Mouse (Mus musculus): ENCODE data around the gene Mei1. TPM values are rescaled to one million over a fixed set of nuclear protein-coding genes. Genes with fewer than 3 reads are reported as not detected.

Gene Mei1
- total RNA-seq, 2 experiments from 2014 or later = not detected

DNA sequence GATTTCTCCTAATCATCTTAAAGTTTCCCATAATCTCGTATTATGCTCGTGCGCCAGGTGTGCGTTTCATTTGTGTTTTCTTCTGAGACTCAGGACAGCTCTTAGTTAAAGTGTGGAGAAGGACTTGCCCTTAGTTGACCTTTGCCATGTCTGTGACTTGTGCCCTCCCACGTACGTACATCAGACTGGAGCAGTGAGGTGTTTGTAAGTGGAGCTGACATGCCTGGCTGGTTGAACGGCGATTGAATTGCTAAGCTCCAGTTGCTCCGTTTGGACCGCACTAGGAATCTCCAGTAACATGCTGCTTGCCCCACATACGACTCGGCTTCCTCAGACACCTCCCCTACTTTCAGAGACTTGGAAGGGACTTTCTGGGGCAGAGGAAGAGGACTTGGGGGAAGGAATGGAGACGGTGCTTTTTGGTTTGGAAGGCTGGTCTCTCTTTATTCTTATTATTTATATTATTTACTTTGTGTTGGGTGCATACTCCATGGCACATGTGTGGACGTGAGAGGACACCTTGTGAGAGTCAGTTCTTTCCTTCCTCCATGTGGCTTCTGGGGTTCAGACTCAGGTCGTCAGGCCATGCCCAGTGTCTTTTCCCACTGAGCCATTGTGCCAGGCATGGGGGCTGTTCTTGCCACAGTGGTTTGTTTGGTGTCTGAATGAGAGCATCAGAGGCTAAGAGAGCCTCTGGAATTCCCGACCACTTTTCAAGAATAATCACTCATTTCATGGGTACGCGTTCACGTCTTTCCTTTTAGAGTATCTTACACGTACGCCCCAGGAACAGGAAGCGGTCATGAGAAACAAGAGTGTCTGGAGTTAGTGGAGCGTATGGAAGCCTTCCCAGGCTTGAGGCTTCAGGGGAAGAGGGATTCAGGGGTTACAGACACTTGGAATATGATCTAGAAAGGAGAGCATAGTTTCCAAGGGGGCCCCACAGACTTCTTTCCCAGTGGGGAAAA, 97.7 kb downstream of the Mei1 start:
- intact Hi-C loops (cut with DNase I) = loop anchor here (2.0 kb wide), 1 partner anchor 67 kb away; no protein-coding TSS in a partner anchor
- DNase-seq = no peak

DNA sequence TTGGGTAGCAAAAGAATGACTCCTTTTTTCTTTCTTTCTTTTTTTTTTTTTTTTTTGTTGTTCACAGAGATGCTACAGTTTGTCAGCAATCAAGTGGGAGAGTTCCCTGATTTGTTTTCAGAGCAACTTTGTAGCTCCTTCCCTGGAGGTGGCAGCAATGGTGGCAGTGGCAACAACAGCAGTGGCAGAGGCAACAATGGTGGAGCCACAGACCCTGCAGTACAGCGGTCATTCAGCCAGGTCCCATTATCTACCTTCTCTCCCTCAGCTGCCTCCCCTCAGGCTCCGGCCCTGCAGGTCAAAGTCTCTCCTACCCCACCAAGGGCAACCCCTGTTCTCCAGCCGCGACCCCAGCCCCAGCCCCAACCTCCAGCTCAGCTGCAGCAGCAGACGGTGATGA, 99.9 kb downstream of the Mei1 start:
- DNase-seq = no peak
- intact Hi-C loops (cut with DNase I) = no loop called here

DNA sequence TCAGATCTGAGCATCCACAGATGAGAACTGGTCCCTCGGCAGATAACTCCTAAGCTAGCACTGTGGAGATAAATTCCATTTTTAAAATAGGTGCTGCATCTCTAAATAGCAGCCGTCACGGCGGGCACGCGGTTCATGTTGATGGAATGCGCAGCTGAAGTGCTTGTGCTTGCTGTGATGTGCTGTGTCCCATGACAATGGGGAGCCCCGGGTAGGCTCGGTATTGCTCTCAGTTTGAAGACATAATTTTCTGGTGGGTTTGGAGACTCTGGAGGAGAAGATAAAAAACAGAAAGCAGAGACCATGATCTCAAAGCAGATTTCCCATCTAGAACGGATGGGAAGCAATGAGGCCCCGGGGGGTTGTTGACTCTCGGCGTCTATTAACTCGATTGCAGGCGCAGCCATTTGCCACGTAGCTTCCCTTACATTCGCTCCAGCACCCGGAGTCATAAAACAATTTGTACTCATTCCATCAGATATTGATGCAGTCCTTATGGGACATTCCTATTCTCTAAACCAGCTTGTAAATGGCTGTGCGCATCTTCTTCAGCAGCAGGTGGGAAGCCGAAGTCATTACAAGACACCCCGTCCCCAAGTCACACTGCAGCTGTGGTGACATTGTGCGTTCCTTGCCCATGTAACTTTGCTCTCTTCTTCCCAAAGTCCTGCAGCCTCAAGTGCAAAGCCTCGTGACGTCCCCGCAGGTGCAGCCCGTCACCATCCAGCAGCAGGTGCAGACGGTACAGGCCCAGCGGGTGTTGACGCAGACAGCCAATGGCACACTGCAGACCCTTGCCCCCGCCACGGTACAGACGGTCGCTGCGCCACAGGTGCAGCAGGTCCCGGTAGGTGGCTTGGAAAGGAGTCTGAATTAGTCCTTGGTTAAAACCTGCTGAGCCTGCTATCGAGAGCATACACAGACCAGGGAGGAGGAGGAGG, 100.9 kb downstream of the Mei1 start:
- intact Hi-C loops (cut with DNase I) = no loop called here
- DNase-seq = peak; percentile 32 to 56

DNA sequence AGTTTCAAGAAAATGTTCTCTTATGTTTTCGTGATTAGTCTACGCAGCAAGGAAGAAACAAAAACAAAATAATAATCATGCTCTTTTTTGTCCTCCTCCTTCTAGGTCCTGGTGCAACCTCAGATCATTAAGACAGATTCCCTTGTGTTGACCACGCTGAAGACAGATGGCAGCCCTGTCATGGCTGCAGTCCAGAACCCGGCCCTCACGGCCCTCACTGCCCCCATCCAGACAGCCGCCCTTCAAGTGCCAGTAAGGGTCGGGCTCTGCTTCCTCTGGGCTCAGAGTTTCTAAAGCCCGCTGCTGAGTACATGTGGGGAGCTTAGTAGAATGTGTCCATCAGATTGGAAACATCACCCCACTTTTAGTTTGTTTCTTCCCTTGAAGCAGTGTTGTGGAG, 102.9 kb downstream of the Mei1 start:
- intact Hi-C loops (cut with DNase I) = no loop called here
- DNase-seq = no peak

DNA sequence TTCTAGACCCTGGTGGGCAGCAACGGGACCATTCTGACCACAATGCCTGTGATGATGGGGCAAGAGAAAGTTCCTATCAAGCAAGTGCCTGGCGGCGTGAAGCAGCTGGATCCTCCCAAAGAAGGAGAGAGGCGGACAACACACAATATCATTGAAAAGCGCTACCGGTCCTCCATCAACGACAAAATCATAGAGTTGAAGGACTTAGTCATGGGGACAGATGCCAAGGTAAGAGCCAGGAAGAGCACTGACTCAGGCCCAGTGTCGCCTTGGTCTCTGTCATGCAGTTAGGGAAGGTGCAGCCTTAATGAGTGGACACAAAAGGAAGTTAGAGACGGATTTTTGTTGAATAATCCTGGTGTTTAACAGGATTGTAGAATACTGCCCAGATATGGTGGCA, 105.3 kb downstream of the Mei1 start:
- intact Hi-C loops (cut with DNase I) = no loop called here
- no peak for DNase-seq

Other genes starting within 250 kb of the Mei1 start
- 10 to 100 TPM; 56.5 to 78.6 TPM for gene Tob2, start 211.2 kb upstream of the Mei1 start, total RNA-seq (2021)
- 10 to 100 TPM; 51.7 to 56.0 TPM for gene Phf5a, start 198.1 kb upstream of the Mei1 start, total RNA-seq (2021)
- 1,000 to 10,000 TPM; 1,895 to 1,910 TPM for gene Aco2, start 197.7 kb upstream of the Mei1 start, total RNA-seq (2021)
- 10 to 100 TPM in 1 of 2 experiments, 1 to 10 TPM in 1; 9.7 to 10.0 TPM for gene Polr3h, start 143.8 kb upstream of the Mei1 start, total RNA-seq (2021)
- 10 to 100 TPM in 1 of 2 experiments, 1 to 10 TPM in 1; 7.8 to 19.8 TPM for gene Csdc2, start 133.2 kb upstream of the Mei1 start, total RNA-seq (2021)
- 10 to 100 TPM; 22.0 to 31.4 TPM for gene Pmm1, start 109.1 kb upstream of the Mei1 start, total RNA-seq (2021)
- not detected for gene 1700029P11Rik, start 89.5 kb upstream of the Mei1 start, total RNA-seq (2021)
- gene Xrcc6, start 82.2 kb upstream of the Mei1 start, total RNA-seq (2021) = 10 to 100 TPM; 22.6 to 29.3 TPM
- 10 to 100 TPM; 24.6 to 26.7 TPM for gene Desi1, start 36.1 kb upstream of the Mei1 start, total RNA-seq (2021)
- 10 to 100 TPM; 55.3 to 57.3 TPM for gene Snu13, start 22.4 kb upstream of the Mei1 start, total RNA-seq (2021)
- not detected for gene 4930407I10Rik, start 10.8 kb upstream of the Mei1 start, total RNA-seq (2021)
- gene Ccdc134, start 57.9 kb downstream of the Mei1 start, total RNA-seq (2021) = 1 to 10 TPM; 5.1 to 5.5 TPM
- gene Srebf2, start 77.2 kb downstream of the Mei1 start, total RNA-seq (2021) = 10 to 100 TPM; 35.1 to 38.8 TPM
- under 1 TPM in 1 of 2 experiments, not detected in 1; 0.36 TPM for gene Shisa8, start 142.8 kb downstream of the Mei1 start, total RNA-seq (2021)
- under 1 TPM; 0.27 to 0.69 TPM for gene Tnfrsf13c, start 154.4 kb downstream of the Mei1 start, total RNA-seq (2021)
- 1 to 10 TPM; 6.6 to 7.8 TPM for gene Cenpm, start 174.8 kb downstream of the Mei1 start, total RNA-seq (2021)
- gene 1500009C09Rik, start 182.4 kb downstream of the Mei1 start, total RNA-seq (2021) = not detected
- gene Sept3, start 204.9 kb downstream of the Mei1 start, total RNA-seq (2021) = 1 to 10 TPM in 1 of 2 experiments, under 1 TPM in 1; 0.57 to 1.4 TPM
- gene Wbp2nl, start 229.0 kb downstream of the Mei1 start, total RNA-seq (2021) = not detected